In the genomic region with DNA sequence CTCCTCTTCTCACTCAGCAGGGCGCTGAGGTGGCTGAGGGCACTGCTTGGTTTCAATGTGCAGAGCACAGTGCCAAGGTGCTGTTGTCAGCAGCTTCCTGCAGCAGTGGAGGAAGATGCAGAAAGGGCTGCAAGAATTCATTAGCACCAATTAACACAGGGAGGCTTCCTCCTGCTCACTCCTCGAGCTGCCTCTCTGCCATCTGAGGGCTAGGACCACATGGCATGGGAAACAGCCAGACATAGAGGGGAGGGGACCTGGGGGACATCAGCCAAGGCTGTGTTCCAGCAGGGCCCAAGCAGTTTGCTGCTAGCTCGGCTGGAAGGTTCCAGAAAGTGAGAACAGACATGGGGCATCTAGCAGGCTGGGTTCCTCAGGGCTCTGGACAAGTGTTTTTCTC, we compare ENCODE assay signal across 23 mouse cellular contexts. TPM values are rescaled to one million over a fixed set of nuclear protein-coding genes. Genes with fewer than 3 reads are reported as not detected.
DNase-seq lines count a peak whose midpoint lies in the region; ATAC-seq lines count a peak whose summit lies in the region.
"Had no signal": no experiment of that assay in that cellular context is flagged by ENCODE, and none has a peak within 500 bp of the region (broad histone marks: within the 10 kb centered on the region; RNA-seq: fewer than 3 reads in every experiment).

No protein-coding gene starts in this region.

- no peak for ATAC-seq in cerebellum, adult (ENCODE audit: insufficient number of reproducible peaks, low FRiP score, low TSS enrichment)
- ATAC-seq in forebrain, embryonic 15.5 days (replicated peaks), result peak; percentile 57
- ATAC-seq: CD4-positive, CD25-positive, alpha-beta regulatory T cell, adult 4 months; hindbrain, embryonic 16.5 days; intestine, postnatal 0 days; Patski had no signal

- no peaks in the 10 kb centered on the region for H3K9me3 ChIP-seq in forebrain, embryonic 15.5 days
- H3K9me3 ChIP-seq: embryonic facial prominence, embryonic 10.5 days; limb, embryonic 15.5 days; neural tube, embryonic 15.5 days had no signal

- no peak overlapping the region for H3K4me2 ChIP-seq in forebrain, embryonic 15.5 days (replicated peaks)
- H3K4me2 ChIP-seq: limb, embryonic 15.5 days; neural tube, embryonic 15.5 days had no signal

- no peaks in the 10 kb centered on the region for H3K27me3 ChIP-seq in forebrain, embryonic 15.5 days
- H3K27me3 ChIP-seq: limb, embryonic 15.5 days; neural tube, embryonic 15.5 days had no signal

- WGBS in forebrain, embryonic 15.5 days, result 35% methylated on average over 3 of the region's 3 CpGs

- no peak overlapping the region for H3K4me3 ChIP-seq in forebrain, embryonic 15.5 days
- H3K4me3 ChIP-seq: embryonic facial prominence, embryonic 10.5 days; limb, embryonic 15.5 days; neural tube, embryonic 15.5 days had no signal

- intact Hi-C loops in left cerebral cortex, postnatal 10 days (cut with DNase I), result no loop called here

- H3K9ac ChIP-seq in forebrain, embryonic 15.5 days (replicated peaks), result no peak overlapping the region
- H3K9ac ChIP-seq: limb, embryonic 15.5 days; neural tube, embryonic 15.5 days had no signal

- peak overlapping the region; percentile 58 for H3K27ac ChIP-seq in forebrain, embryonic 15.5 days (replicated peaks)
- H3K27ac ChIP-seq: embryonic facial prominence, embryonic 10.5 days; limb, embryonic 15.5 days; neural tube, embryonic 15.5 days had no signal

- H3K36me3 ChIP-seq in forebrain, embryonic 15.5 days, result no peaks in the 10 kb centered on the region
- H3K36me3 ChIP-seq: embryonic facial prominence, embryonic 10.5 days; limb, embryonic 15.5 days; neural tube, embryonic 15.5 days had no signal

- H3K4me1 ChIP-seq in forebrain, embryonic 15.5 days, result peaks cover 29% of the 10 kb centered on the region
- H3K4me1 ChIP-seq: limb, embryonic 15.5 days had no signal

- peak; percentile 32 for DNase-seq in cerebellum, adult 11 months
- peak; percentile 4 to 22 for DNase-seq in left cerebral cortex, postnatal 10 days (ENCODE audit: extremely low spot score in 1 of 2, low spot score in 2 of 2)
- DNase-seq in left cerebral cortex, adult 18-20 months (ENCODE audit: low spot score in 2 of 2), result no peak
- peak; percentile 41 to 44 for DNase-seq in cerebellum, postnatal 25 days
- no peak for DNase-seq in thymus, postnatal 25 days
- no peak for DNase-seq in kidney, adult 18-20 months
- DNase-seq: adrenal gland, adult 8-10 months; gastrocnemius, postnatal 10 days; heart, adult 18-20 months; heart, postnatal 36 days; lung, adult 18-20 months; lung, postnatal 14 days; midbrain, embryonic 14.5 days; right cerebral cortex, postnatal 14 days had no signal

RNA-seq across cellular contexts. Expression of a gene that starts 10.6 kb away (rescaled TPM):
- total RNA-seq in left cerebral cortex, postnatal 10 days (2021), result 100 to 1,000 TPM; 107 to 113 TPM
- 100 to 1,000 TPM; 162 to 174 TPM for total RNA-seq in left cerebral cortex, adult 18-20 months (2021)
- polyA plus RNA-seq in forebrain, embryonic 15.5 days (2015; fragmentation: Nextera tagmentation; extraction: Ambion mirVana), result 41.0 and 48.8 TPM in 2 replicates

Comparison
In these comparisons a context has a peak if more than half of its experiments do, and no peak if none do; other contexts are left out.
1. DNase-seq: peak in cerebellum, adult 11 months (single experiment), left cerebral cortex, postnatal 10 days (2 of 2) and cerebellum, postnatal 25 days (2 of 2); none in left cerebral cortex, adult 18-20 months (0 of 2), thymus, postnatal 25 days (single experiment) and kidney, adult 18-20 months (single experiment).